Mouse (Mus musculus) mature B cell (primary cell): ENCODE data around the gene Gm8024.
"Not testable (repeated sequence)": the region's sequence is repeated elsewhere in the genome, so short reads cannot be mapped to it uniquely, and the experiment has no call there.

ENCODE experiments used
- in situ Hi-C: fragments of 300-500 bp; cut with MboI; formaldehyde crosslinking; loops from 2 replicates; pipeline ENCODE4 v1.14.3; 2019

The Gm8024 gene

GRCm38 (mm10) chr14:42524182-42524581 lies at the start of gene Gm8024:
TSS of gene Gm8024 (minus strand) at chr14:42524282.
- in situ Hi-C loops = not testable (repeated sequence)

GRCm38 (mm10) chr14:42543170-42543701 lies 19.2 kb upstream of the Gm8024 start:
- in situ Hi-C loops = not testable (repeated sequence)

DNA sequence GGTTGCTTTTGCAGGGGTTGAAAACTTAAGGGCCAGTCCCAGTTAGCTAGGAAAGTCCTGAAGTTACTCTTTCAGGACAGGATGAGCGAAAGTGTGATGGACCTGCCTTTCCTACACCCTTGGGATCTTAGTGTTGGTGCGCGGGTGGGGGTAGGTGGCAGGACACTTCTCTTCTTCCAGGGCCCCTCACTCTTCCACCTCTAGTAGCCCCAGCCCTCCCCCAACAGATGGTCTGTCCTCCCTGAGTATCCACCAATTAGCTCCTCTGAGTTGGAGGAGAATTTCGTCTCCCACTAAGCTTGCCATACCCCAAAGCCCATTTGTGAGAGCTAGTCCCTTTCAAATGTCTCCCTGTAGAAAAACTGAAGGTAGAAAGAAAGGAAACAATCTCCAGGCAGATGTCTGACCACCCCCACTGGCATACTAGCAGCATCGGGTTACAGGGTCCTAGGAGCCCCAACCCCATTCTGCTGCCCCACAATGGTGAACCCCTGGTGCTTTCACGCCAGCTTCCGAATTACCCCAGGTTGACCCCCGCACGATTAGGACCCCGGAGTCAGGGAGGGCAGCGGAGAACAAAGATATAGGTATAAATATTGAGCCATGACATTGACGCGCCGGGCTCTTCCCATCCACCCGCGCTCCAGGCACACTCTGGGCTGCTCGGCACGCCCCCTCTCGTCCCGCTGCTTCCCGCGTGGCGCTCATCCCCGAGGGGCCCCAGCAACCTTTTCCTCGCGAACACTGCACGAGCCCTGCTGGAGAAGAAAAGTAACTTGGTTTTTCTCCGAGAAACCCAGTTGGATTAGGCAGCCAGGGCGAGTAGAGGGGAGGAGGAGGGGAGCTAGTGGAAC lies 18.5 kb upstream of the Gm8024 start:
- in situ Hi-C loops = not testable (repeated sequence)

DNA sequence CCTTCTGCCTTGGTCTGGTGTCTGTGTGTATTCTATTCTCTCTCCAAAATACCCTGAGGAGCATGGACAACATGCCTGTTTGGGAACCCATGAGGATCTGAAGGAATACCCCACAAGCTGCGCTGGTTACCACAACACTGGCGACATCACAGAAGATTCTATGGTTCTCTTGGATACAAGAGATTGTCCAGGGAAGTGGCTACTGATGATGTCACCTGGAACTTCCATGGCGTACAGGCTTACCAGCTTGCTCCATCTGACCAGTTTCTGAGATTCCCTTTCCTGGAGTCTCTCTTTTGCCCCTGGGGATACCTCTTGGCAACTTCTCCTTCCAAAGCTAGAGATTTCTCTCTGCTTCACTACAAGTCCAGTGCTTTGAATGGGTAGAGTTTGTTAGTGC lies 21.8 kb downstream of the Gm8024 start, which contains the start of gene Gm8020:
TSS of gene Gm8020 (minus strand) at position 101 of the 400 bp plus-strand sequence.
- in situ Hi-C loops = not testable (repeated sequence)
